Mouse (Mus musculus) kidney, adult 2 months (tissue): ENCODE data around the gene Sash1.

Experiments
- CTCF ChIP-seq: fragments of 200-500 bp; conservative IDR thresholded peaks from 2 replicates; pipeline ENCODE4 v1.5.1; 2011; ENCODE audit warnings: low read depth, mild to moderate bottlenecking, control low read depth, low read length, moderate library complexity, mixed read lengths; ENCODE audit not compliant: insufficient read depth, insufficient read length
- POLR2A ChIP-seq: fragments of 200-500 bp; IDR thresholded peaks from one replicate; pipeline ENCODE4 v1.6.1; 2011; ENCODE audit warnings: low read depth, low read length, control low read depth

DNA sequence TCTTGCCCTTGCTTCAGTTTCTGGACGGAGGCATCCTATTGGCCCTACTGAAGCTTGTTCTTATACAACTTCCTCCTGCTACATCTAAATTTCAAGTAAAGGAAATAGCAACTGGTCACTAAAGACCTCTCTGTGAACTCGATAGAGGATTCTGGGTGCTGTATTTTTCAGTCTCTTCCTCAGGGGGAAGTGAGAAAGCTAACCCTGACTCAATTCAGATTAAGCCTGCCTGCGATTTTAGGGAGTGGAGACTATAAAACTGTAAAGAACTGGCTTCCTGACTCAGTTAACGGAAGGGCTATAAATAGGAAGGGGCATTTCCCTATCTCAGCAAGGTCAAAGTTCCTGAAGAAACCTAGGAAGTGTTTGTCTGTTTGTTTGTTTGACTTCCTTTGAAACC, 26.3 kb upstream of the Sash1 start:
- TF ChIP-seq POLR2A (no peak), CTCF (no peak)
